Mouse (Mus musculus): ENCODE results near the gene Sh3bp5l. TPM values are rescaled to one million over a fixed set of nuclear protein-coding genes. Genes with fewer than 3 reads are reported as not detected.
A peak's percentile ranks its signal among the peaks of the same experiment; 100 is the strongest.

Sh3bp5l gene
- total RNA-seq, 2 experiments from 2014 or later = 67.1 to 69.3 TPM

- DNase-seq (ENCODE audit: low spot score in 2 of 2) = no peak
Observed at GRCm38 (mm10) chr11:58377273-58377672, 46.7 kb downstream of the Sh3bp5l start.

DNA sequence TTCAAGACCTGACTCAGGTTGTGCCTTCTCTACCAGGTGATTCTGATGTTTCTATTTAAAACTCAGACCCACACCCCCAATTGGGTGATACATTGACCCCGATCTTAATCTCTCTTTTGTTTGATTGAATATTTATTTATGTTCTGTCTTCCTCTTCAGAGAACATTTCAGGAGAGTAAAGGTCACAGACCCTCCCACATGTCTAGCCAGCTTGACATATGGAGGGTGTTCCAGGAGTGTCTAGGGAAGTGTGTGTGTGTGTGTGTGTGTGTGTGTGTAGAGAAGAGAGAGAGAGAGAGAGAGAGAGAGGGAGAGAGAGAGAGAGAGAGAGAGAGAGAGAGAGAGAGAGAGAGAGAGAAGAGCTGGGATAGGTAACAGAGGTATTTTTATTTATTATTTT, 47.2 kb downstream of the Sh3bp5l start:
- DNase-seq (ENCODE audit: low spot score in 2 of 2) = no peak

DNA sequence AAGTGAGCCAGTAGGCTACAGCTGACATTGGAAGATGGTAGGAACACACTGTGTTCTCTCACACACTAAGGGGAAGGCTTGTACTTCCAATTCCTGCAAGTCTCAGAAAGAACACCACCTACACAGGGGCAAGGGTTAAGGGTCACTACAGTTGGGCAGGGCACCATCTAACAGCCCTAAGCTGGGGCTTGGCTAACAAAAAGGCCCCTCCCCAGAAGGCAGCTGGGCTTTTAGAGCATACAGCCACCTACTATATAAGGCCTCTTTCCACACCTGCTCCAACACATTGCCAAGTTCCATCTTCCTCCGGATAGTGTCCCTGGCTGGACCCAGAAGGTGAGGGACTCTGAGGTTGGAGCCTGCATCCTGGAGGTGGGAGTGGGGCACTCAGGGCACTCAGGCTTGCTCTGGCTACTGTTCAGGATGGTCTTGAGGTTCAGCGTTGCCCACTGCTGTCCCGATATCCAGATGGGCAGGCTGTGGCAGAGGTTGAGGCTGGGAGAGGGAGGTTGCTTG, 48.3 kb downstream of the Sh3bp5l start, which contains the start of gene Lypd8:
Gene Lypd8 (plus strand): TSS at position 281 of the 516 bp plus-strand sequence.
- DNase-seq (ENCODE audit: low spot score in 2 of 2) = peak in 1 of 2 experiments; percentile 37

- no peak for DNase-seq (ENCODE audit: low spot score in 2 of 2)
Observed at GRCm38 (mm10) chr11:58379516-58379915, 49.0 kb downstream of the Sh3bp5l start.

- peak; percentile 20 to 68 for DNase-seq (ENCODE audit: low spot score in 2 of 2)
Observed at GRCm38 (mm10) chr11:58382471-58382870, 51.9 kb downstream of the Sh3bp5l start.

Other genes with a start within 250 kb of the Sh3bp5l start
- gene Gm12248, start 237.6 kb upstream of the Sh3bp5l start, total RNA-seq (2021) = not detected
- gene Cnot8, start 226.6 kb upstream of the Sh3bp5l start, total RNA-seq (2021) = 10 to 100 TPM; 48.2 to 50.3 TPM
- gene Gemin5, start 162.2 kb upstream of the Sh3bp5l start, total RNA-seq (2021) = 10 to 100 TPM; 17.7 to 20.3 TPM
- gene Mrpl22, start 159.1 kb upstream of the Sh3bp5l start, total RNA-seq (2021) = 10 to 100 TPM; 30.7 to 34.4 TPM
- 1 to 10 TPM in 1 of 2 experiments, under 1 TPM in 1; 0.97 to 1.3 TPM for gene Igtp, start 131.2 kb upstream of the Sh3bp5l start, total RNA-seq (2021)
- gene Irgm2, start 131.1 kb upstream of the Sh3bp5l start, total RNA-seq (2021) = 1 to 10 TPM; 1.7 to 1.9 TPM
- not detected for gene 4930438A08Rik, start 55.9 kb upstream of the Sh3bp5l start, total RNA-seq (2021)
- gene Zfp692, start 23.7 kb upstream of the Sh3bp5l start, total RNA-seq (2021) = 10 to 100 TPM; 20.1 to 20.2 TPM
- gene Zfp672, start 385 bp upstream of the Sh3bp5l start, total RNA-seq (2021) = 10 to 100 TPM; 47.7 to 52.0 TPM
- gene Lypd8, start 48.3 kb downstream of the Sh3bp5l start, total RNA-seq (2021) = under 1 TPM in 1 of 2 experiments, not detected in 1; 0.37 TPM
- not detected for gene 1810065E05Rik, start 90.4 kb downstream of the Sh3bp5l start, total RNA-seq (2021)
- gene Gm12253, start 101.8 kb downstream of the Sh3bp5l start, total RNA-seq (2021) = not detected
- not detected for gene Lypd9, start 122.2 kb downstream of the Sh3bp5l start, total RNA-seq (2021)
- not detected for gene Olfr30, start 131.5 kb downstream of the Sh3bp5l start, total RNA-seq (2021)
- not detected for gene Olfr332, start 161.8 kb downstream of the Sh3bp5l start, total RNA-seq (2021)
- gene Olfr331, start 171.8 kb downstream of the Sh3bp5l start, total RNA-seq (2021) = not detected
- not detected for gene Olfr330, start 204.1 kb downstream of the Sh3bp5l start, total RNA-seq (2021)
- not detected for gene Olfr329-ps, start 215.7 kb downstream of the Sh3bp5l start, total RNA-seq (2021)
- gene Olfr328, start 224.9 kb downstream of the Sh3bp5l start, total RNA-seq (2021) = under 1 TPM in 1 of 2 experiments, not detected in 1; 0.18 TPM
- not detected for gene Olfr224, start 239.8 kb downstream of the Sh3bp5l start, total RNA-seq (2021)
- gene Olfr325, start 247.0 kb downstream of the Sh3bp5l start, total RNA-seq (2021) = not detected

Data from layer of hippocampus, postnatal 14 days (tissue).